Mouse (Mus musculus) bone marrow macrophage, adult 2 months (primary cell): ENCODE data around the gene Pip5k1a. TPM values are rescaled to one million over a fixed set of nuclear protein-coding genes. Genes with fewer than 3 reads are reported as not detected.
A peak's percentile ranks its signal among the peaks of the same experiment; 100 is the strongest.

Experiments
- H3K27ac ChIP-seq: 2 replicates; pipeline ENCODE4 v1.5.1; 2012; ENCODE audit warnings: low read depth, low read length; ENCODE audit not compliant: insufficient read depth
- H3K4me1 ChIP-seq: 2 replicates; pipeline ENCODE4 v1.6.1; 2012; ENCODE audit warnings: low read length; ENCODE audit not compliant: control insufficient read depth, insufficient read depth
- H3K4me3 ChIP-seq: 2 replicates; pipeline ENCODE4 v1.5.1; 2012; ENCODE audit warnings: mild to moderate bottlenecking, low read length, moderate library complexity; ENCODE audit not compliant: insufficient read depth
- CTCF ChIP-seq: IDR thresholded peaks from 2 replicates; pipeline ENCODE4 v1.5.1; 2012; ENCODE audit warnings: low read depth, mild to moderate bottlenecking, low read length, moderate library complexity
- POLR2A ChIP-seq: IDR thresholded peaks from 2 replicates; pipeline ENCODE4 v1.6.1; 2012; ENCODE audit warnings: mild to moderate bottlenecking, low read depth, low read length, borderline replicate concordance
- polyA plus RNA-seq: library from polyadenylated mRNA; stranded (reverse); fragments of >200 nt; gene quantifications from 2 replicates; pipeline ENCODE4 v1.2.4, GENCODE M21; 2012; ENCODE audit not compliant: missing spikeins, insufficient read depth, insufficient read length

The Pip5k1a gene
- polyA plus RNA-seq, 1 experiment, result 23.4 TPM

GRCm38 (mm10) chr3:95071606-95072005 lies 35.1 kb downstream of the Pip5k1a start:
- Histone ChIP-seq H3K4me1 (peaks cover 14% of the 10 kb centered on the region), H3K27ac (no peak overlapping the region)
- TF ChIP-seq POLR2A (no peak), CTCF (no peak)

GRCm38 (mm10) chr3:95066570-95066969 lies 40.2 kb downstream of the Pip5k1a start:
- TF ChIP-seq CTCF, result no peak
- no peak for TF ChIP-seq POLR2A
- Histone ChIP-seq H3K4me1 (peaks cover 36% of the 10 kb centered on the region), H3K4me3 (no peak overlapping the region), H3K27ac (peak overlapping the region; percentile 98)

More at GRCm38 (mm10) chr3:95071606-95072005, 35.1 kb downstream of the Pip5k1a start:
- H3K4me3 ChIP-seq, result no peak overlapping the region

GRCm38 (mm10) chr3:95066095-95066494 lies 40.6 kb downstream of the Pip5k1a start:
- Histone ChIP-seq H3K27ac (peak overlapping the region; percentile 98), H3K4me1 (peaks cover 36% of the 10 kb centered on the region), H3K4me3 (no peak overlapping the region)
- no peak for TF ChIP-seq POLR2A
- no peak for TF ChIP-seq CTCF

- Histone ChIP-seq H3K4me1 (peaks cover 36% of the 10 kb centered on the region), H3K27ac (peak overlapping the region; percentile 98)
- TF ChIP-seq CTCF, result no peak
- TF ChIP-seq POLR2A, result no peak
These were observed 41.2 kb downstream of the Pip5k1a start for GRCm38 (mm10) chr3:95065553-95065952.

GRCm38 (mm10) chr3:95063741-95064140 lies 43.0 kb downstream of the Pip5k1a start:
- Histone ChIP-seq H3K4me3 (no peak overlapping the region), H3K4me1 (peaks cover 36% of the 10 kb centered on the region), H3K27ac (no peak overlapping the region)
- TF ChIP-seq POLR2A (no peak), CTCF (no peak)

More at GRCm38 (mm10) chr3:95065553-95065952, 41.2 kb downstream of the Pip5k1a start:
- no peak overlapping the region for H3K4me3 ChIP-seq

- no peak overlapping the region for H3K27ac ChIP-seq
- H3K4me1 ChIP-seq, result peaks cover 15% of the 10 kb centered on the region
- TF ChIP-seq POLR2A (no peak), CTCF (no peak)
- no peak overlapping the region for H3K4me3 ChIP-seq
These were observed 48.7 kb downstream of the Pip5k1a start for GRCm38 (mm10) chr3:95058078-95058477.

GRCm38 (mm10) chr3:95056275-95056674 lies 50.5 kb downstream of the Pip5k1a start:
- TF ChIP-seq POLR2A (no peak), CTCF (no peak)
- Histone ChIP-seq H3K4me3 (no peak overlapping the region), H3K4me1 (peaks cover 15% of the 10 kb centered on the region), H3K27ac (no peak overlapping the region)

- no peak overlapping the region for H3K4me3 ChIP-seq
- peak overlapping the region; percentile 85 for H3K27ac ChIP-seq
- TF ChIP-seq CTCF (no peak), POLR2A (no peak)
- peaks cover 15% of the 10 kb centered on the region for H3K4me1 ChIP-seq
These were observed 52.1 kb downstream of the Pip5k1a start for GRCm38 (mm10) chr3:95054481-95055260.

- Histone ChIP-seq H3K27ac (0 out of 2 replicates have a peak overlapping the region, but pooled peaks have one; percentile 13), H3K4me3 (no peak overlapping the region), H3K4me1 (peaks cover 15% of the 10 kb centered on the region)
- peak; percentile 53 for TF ChIP-seq CTCF
- no peak for TF ChIP-seq POLR2A
These were observed 53.0 kb downstream of the Pip5k1a start for GRCm38 (mm10) chr3:95053701-95054100.

GRCm38 (mm10) chr3:95052959-95053358 lies 53.8 kb downstream of the Pip5k1a start:
- Histone ChIP-seq H3K4me3 (no peak overlapping the region), H3K4me1 (peaks cover 20% of the 10 kb centered on the region), H3K27ac (no peak overlapping the region)
- TF ChIP-seq CTCF, result no peak
